Mouse (Mus musculus) heart, postnatal 0 days (tissue): ENCODE data around the gene Tmco4.

Source experiments
- CTCF ChIP-seq: IDR thresholded peaks from 2 replicates; pipeline ENCODE4 v1.5.1; 2016; ENCODE audit warnings: antibody characterized with exemption, control low read depth, low read depth
- EP300 ChIP-seq: IDR thresholded peaks from 2 replicates; pipeline ENCODE4 v1.6.1; 2016; ENCODE audit warnings: antibody characterized with exemption, low read depth

DNA sequence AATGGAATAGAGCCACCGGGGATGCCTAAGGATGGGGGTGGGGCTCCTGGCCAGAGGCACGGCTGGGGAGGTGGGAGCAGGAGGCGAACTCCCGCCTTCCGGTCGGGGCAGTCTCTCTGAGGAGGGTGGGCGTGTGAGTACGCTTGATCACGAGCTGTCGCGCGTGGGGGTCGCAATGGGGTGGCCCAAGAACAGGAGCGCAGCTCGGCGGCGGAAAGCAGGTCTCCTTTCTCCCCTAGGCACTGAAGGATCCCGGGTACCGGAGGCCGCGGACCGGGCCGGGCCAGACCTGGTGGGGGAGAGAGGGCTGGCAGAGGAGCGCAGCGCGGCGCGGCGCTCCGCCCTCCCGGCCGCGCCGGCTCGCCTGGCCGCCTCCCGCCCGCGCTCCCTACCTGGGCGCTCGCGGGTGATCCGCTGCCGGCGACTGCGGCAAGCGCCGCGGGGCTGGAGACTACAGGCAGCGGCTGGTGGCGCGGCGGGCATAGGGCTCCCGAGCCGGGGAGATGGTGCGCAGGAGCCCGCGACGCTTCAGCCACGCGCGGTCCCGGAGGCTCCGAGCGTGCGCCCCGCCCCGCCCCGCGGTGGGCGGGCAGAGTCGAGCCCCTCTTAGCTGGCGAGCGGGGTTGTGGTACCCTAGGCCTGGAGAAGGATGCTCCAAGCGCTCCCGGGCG, 102.5 kb downstream of the Tmco4 start, which contains the start of gene Htr6:
- no peak for TF ChIP-seq CTCF
- TF ChIP-seq EP300, result no peak
